Mouse (Mus musculus) gastrocnemius, adult 8-10 months (tissue): ENCODE measurements around the gene Vmn1r3. TPM values are rescaled to one million over a fixed set of nuclear protein-coding genes. Genes with fewer than 3 reads are reported as not detected.
"Not testable (repeated sequence)": the region's sequence is repeated elsewhere in the genome, so short reads cannot be mapped to it uniquely, and the experiment has no call there.

Source experiments
- DNase-seq, 2 experiments: peaks; one replicate each; pipeline ENCODE4 v3.0.0; 2022; ENCODE audit warnings: low spot score in 2 of 2
- total RNA-seq, 4 experiments: library from RNA; stranded (reverse); gene quantifications; 2 replicates each; pipeline ENCODE4 v1.2.4; 2022

The Vmn1r3 gene
- total RNA-seq, 4 experiments from 2014 or later, result not detected

DNA sequence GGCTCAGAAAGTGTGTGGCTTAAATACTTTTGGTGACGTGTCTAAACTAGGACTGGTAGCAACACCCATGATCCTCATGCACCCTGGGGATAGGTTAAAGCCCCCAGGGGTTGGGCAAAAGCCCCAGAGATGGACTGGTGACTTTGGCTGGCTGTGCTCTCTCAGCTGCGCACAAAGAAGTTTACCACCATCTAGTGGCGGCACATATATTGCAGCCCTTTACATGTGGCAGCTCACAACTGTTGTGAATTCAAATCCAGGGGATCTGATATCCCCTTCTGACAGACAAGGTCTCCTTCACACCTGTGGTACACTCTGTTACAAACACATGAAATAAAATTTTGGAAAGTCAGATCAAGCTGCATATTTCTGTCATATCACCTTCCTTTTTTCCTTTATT, 37.2 kb downstream of the Vmn1r3 start:
- DNase-seq, result not testable (repeated sequence)

Other genes starting within 250 kb of the Vmn1r3 start
- not detected for gene Vmn1r2, start 18.0 kb downstream of the Vmn1r3 start, total RNA-seq